Mouse (Mus musculus) bone marrow macrophage, adult 2 months (primary cell): ENCODE results near the gene Sdhaf4.

ENCODE experiments used
- CTCF ChIP-seq: IDR thresholded peaks from 2 replicates; pipeline ENCODE4 v1.5.1; 2012; ENCODE audit warnings: low read depth, mild to moderate bottlenecking, low read length, moderate library complexity
- POLR2A ChIP-seq: IDR thresholded peaks from 2 replicates; pipeline ENCODE4 v1.6.1; 2012; ENCODE audit warnings: mild to moderate bottlenecking, low read depth, low read length, borderline replicate concordance

DNA sequence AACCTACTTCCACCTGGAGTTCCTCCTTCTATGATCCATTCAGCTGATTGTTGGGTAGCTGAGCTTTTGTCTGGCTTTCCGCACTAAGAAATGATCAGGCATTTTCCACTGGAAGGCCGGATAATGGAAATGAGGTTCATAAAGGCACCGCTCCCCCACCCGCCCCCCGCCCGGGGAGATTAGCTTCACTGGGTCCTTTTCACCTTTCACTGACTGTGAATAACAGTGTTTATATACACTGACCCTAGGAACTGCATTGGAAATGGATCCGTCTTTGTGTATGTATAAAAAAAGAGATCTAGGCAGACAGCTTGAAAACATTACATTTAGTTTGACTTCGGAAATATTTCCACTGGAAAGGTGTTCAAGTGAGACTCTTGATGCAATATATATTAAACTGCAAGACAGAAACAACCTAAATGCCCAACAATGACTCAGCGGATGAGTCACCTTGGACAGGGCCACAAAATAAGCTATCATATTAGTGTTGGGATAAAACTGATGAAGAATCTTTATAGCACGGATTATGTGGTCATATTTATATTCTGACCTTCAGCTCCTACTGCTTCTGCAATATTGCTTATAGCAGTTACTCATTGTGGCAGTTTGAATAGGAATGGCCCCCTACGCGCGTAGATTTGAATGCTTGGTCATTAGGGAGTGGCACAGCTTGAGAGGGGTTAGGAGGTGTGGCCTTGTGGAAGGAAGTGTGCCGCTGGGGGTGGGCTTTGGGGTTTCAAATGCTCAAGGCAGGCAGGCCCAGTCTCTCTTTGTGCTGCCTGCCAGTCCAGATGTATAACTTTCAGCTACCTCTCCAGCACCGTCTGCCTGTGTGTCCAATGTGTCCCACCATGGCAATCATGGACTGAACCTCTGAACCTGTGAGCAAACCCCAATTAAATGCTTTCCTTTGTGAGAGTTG is 56.4 kb downstream of the Sdhaf4 start:
- TF ChIP-seq CTCF (no peak), POLR2A (no peak)
